Mouse (Mus musculus) limb, embryonic 14.5 days (tissue): ENCODE measurements around the gene Nxpe4. TPM values are rescaled to one million over a fixed set of nuclear protein-coding genes. Genes with fewer than 3 reads are reported as not detected.

Experiments used
- ATAC-seq: fragments of 200-750 bp; cut with Nextera tagmentation; 2 replicates; pipeline ENCODE4 v1.8.0; 2017; ENCODE audit warnings: low read depth, moderate number of reproducible peaks, moderate TSS enrichment; ENCODE audit not compliant: low FRiP score
- DNase-seq: peaks from one replicate; pipeline ENCODE4 v3.0.0-alpha.2; 2015; ENCODE audit warnings: low spot score
- H3K27ac ChIP-seq: fragments of 300-500 bp; sonication (generic); replicated peaks from 2 replicates; pipeline ENCODE4 v1.5.1; 2014; ENCODE audit warnings: low read depth, mild to moderate bottlenecking, low read length, moderate library complexity, mixed read lengths
- H3K27me3 ChIP-seq: fragments of 300-500 bp; sonication (generic); 2 replicates; pipeline ENCODE4 v1.6.1; 2014; ENCODE audit warnings: low read length, mixed read lengths; ENCODE audit not compliant: control insufficient read depth, insufficient read depth
- H3K36me3 ChIP-seq: fragments of 300-500 bp; sonication (generic); 2 replicates; pipeline ENCODE4 v1.6.1; 2014; ENCODE audit warnings: mild to moderate bottlenecking, low read length, moderate library complexity, mixed read lengths; ENCODE audit not compliant: control insufficient read depth, insufficient read depth
- H3K4me1 ChIP-seq: fragments of 300-500 bp; sonication (generic); 2 replicates; pipeline ENCODE4 v1.6.1; 2014; ENCODE audit warnings: antibody characterized with exemption, low read length, mixed read lengths; ENCODE audit not compliant: control insufficient read depth, insufficient read depth
- H3K4me2 ChIP-seq: fragments of 300-500 bp; sonication (generic); replicated peaks from 2 replicates; pipeline ENCODE4 v1.6.1; 2014; ENCODE audit warnings: low read depth, mild to moderate bottlenecking, low read length, moderate library complexity; ENCODE audit not compliant: severe bottlenecking
- H3K4me3 ChIP-seq: fragments of 300-500 bp; sonication (generic); replicated peaks from 2 replicates; pipeline ENCODE4 v1.5.1; 2014; ENCODE audit warnings: low read length
- H3K9ac ChIP-seq: fragments of 300-500 bp; sonication (generic); 2 replicates; pipeline ENCODE4 v1.6.1; 2014; ENCODE audit warnings: mild to moderate bottlenecking, low read depth, low read length, moderate library complexity; ENCODE audit not compliant: severe bottlenecking
- H3K9me3 ChIP-seq: fragments of 300-500 bp; sonication (generic); 2 replicates; pipeline ENCODE4 v1.6.1; 2016; ENCODE audit warnings: low read length; ENCODE audit not compliant: control insufficient read depth
- POLR2A ChIP-seq: fragments of 200-500 bp; IDR thresholded peaks from 2 replicates; pipeline ENCODE4 v1.8.0; 2012; ENCODE audit warnings: inconsistent platforms, mild to moderate bottlenecking, moderate library complexity, borderline replicate concordance; ENCODE audit not compliant: insufficient read depth, insufficient read length; ENCODE audit errors: extremely low read depth
- WGBS: fragments of 180-500 bp; shearing (Covaris S2); extraction: QIAGEN DNeasy Blood & Tissue Kit; methylation state at CpG from one replicate; pipeline ENCODE4 v1.1.7; 2014; 5-methylcytosine and 5-hydroxymethylcytosine counted together
- polyA plus RNA-seq, 2 experiments: library from polyadenylated mRNA; depleted of rRNA in 1 of 2; stranded (reverse) in 1 of 2; unstranded in 1 of 2; fragments of >200 nt; fragmentation: Nextera tagmentation in 1 of 2; extraction: Ambion mirVana in 1 of 2; gene quantifications; 2 replicates each; pipeline versions ENCODE4 v1.2.1 to v1.2.3; 2012 to 2014

The Nxpe4 gene
- polyA plus RNA-seq, 2 experiments: 6.3 to 8.2 TPM

GRCm38 (mm10) chr9:48266286-48267027 is 104.6 kb downstream of the Nxpe4 start:
- H3K9me3 ChIP-seq: no peaks in the 10 kb centered on the region
- peak overlapping the region; percentile 88 for H3K4me2 ChIP-seq
- peak overlapping the region; percentile 39 for H3K4me3 ChIP-seq
- no peak for TF ChIP-seq POLR2A
- WGBS: 11% methylated on average over 21 of the region's 21 CpGs
- no peaks in the 10 kb centered on the region for H3K27me3 ChIP-seq
- peak; percentile 90 for ATAC-seq
- no peak overlapping the region for H3K27ac ChIP-seq
- peak; percentile 81 for DNase-seq
- 0 out of 2 replicates have a peak, but pooled peaks cover 3% of the 10 kb centered on the region for H3K4me1 ChIP-seq
- H3K9ac ChIP-seq: peak overlapping the region; percentile 44
- no peaks in the 10 kb centered on the region for H3K36me3 ChIP-seq

GRCm38 (mm10) chr9:48267028-48267441 is 105.2 kb downstream of the Nxpe4 start:
- 1% methylated on average over 16 of the region's 16 CpGs for WGBS
- peak overlapping the region; percentile 39 for H3K4me3 ChIP-seq
- H3K9ac ChIP-seq: peak overlapping the region; percentile 44
- H3K36me3 ChIP-seq: no peaks in the 10 kb centered on the region
- TF ChIP-seq POLR2A: no peak
- peak; percentile 91 for ATAC-seq
- H3K9me3 ChIP-seq: no peaks in the 10 kb centered on the region
- 0 out of 2 replicates have a peak, but pooled peaks cover 3% of the 10 kb centered on the region for H3K4me1 ChIP-seq
- no peaks in the 10 kb centered on the region for H3K27me3 ChIP-seq
- no peak overlapping the region for H3K27ac ChIP-seq
- DNase-seq: peak; percentile 71
- H3K4me2 ChIP-seq: peak overlapping the region; percentile 88

- ATAC-seq: no peak
- DNase-seq: no peak
- H3K9me3 ChIP-seq: no peaks in the 10 kb centered on the region
- no peak overlapping the region for H3K4me2 ChIP-seq
- no peak for TF ChIP-seq POLR2A
- 30% methylated on average over 1 of the region's 1 CpGs for WGBS
- H3K27ac ChIP-seq: no peak overlapping the region
- H3K9ac ChIP-seq: no peak overlapping the region
- no peaks in the 10 kb centered on the region for H3K27me3 ChIP-seq
- H3K36me3 ChIP-seq: no peaks in the 10 kb centered on the region
- H3K4me3 ChIP-seq: no peak overlapping the region
- 0 out of 2 replicates have a peak, but pooled peaks cover 3% of the 10 kb centered on the region for H3K4me1 ChIP-seq
Observed at GRCm38 (mm10) chr9:48267960-48268359, 106.1 kb downstream of the Nxpe4 start.

- no peaks in the 10 kb centered on the region for H3K27me3 ChIP-seq
- 91% methylated on average over 15 of the region's 15 CpGs for WGBS
- H3K4me3 ChIP-seq: no peak overlapping the region
- H3K9ac ChIP-seq: no peak overlapping the region
- H3K27ac ChIP-seq: no peak overlapping the region
- no peaks in the 10 kb centered on the region; the same call in 1 of the 2 replicates for H3K4me1 ChIP-seq
- DNase-seq (no peak), ATAC-seq (no peak)
- no peaks in the 10 kb centered on the region for H3K9me3 ChIP-seq
- H3K36me3 ChIP-seq: no peaks in the 10 kb centered on the region
- TF ChIP-seq POLR2A: no peak
- H3K4me2 ChIP-seq: no peak overlapping the region
Observed at GRCm38 (mm10) chr9:48276831-48277230, 115.0 kb downstream of the Nxpe4 start.

GRCm38 (mm10) chr9:48284221-48284620 is 122.4 kb downstream of the Nxpe4 start:
- no peak overlapping the region for H3K27ac ChIP-seq
- no peak for TF ChIP-seq POLR2A
- ATAC-seq (no peak), DNase-seq (no peak)
- WGBS: 84% methylated on average over 8 of the region's 8 CpGs
- no peaks in the 10 kb centered on the region for H3K27me3 ChIP-seq
- H3K36me3 ChIP-seq: no peaks in the 10 kb centered on the region
- H3K4me2 ChIP-seq: no peak overlapping the region
- no peak overlapping the region for H3K9ac ChIP-seq
- H3K9me3 ChIP-seq: no peaks in the 10 kb centered on the region
- no peaks in the 10 kb centered on the region for H3K4me1 ChIP-seq
- no peak overlapping the region for H3K4me3 ChIP-seq
